Mouse (Mus musculus) heart, adult 18-20 months (tissue): ENCODE data around the gene Cntn3. TPM values are rescaled to one million over a fixed set of nuclear protein-coding genes. Genes with fewer than 3 reads are reported as not detected.

ENCODE experiments used
- DNase-seq, 2 experiments: peaks; one replicate each; pipeline ENCODE4 v3.0.0; 2021 to 2022; ENCODE audit warnings: mixed read lengths in 1 of 2
- total RNA-seq, 2 experiments: library from RNA; stranded (reverse); gene quantifications; 2 replicates each; pipeline ENCODE4 v1.2.3; 2021

Cntn3 gene
- total RNA-seq, 2 experiments from 2014 or later: 0.13 TPM; not detected in 1

GRCm38 (mm10) chr6:102478320-102479080 is 94.4 kb downstream of the Cntn3 start:
- DNase-seq: no peak

- DNase-seq: no peak
These were observed 134.5 kb downstream of the Cntn3 start for GRCm38 (mm10) chr6:102438353-102438752.

DNA sequence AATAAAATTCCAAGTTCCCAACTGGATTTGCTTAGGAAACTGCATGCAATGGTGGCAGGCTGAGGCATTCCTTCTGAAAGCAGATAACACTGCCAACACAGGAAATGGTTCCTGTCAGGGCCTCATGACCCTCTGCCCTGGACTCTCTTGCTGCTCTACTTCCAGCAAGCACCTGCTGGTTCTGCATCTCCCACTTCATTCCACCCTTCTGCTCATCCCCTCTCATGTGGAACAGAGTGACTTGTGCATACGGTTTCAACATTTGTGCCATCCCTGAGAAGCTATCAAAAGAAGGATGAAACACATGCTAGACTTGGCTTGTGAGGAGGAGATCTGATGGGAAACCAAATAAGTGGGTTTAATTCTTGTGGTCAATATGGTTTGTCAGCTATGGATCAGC is 145.4 kb downstream of the Cntn3 start:
- DNase-seq: no peak

GRCm38 (mm10) chr6:102421781-102422180 is 151.1 kb downstream of the Cntn3 start:
- DNase-seq: no peak

GRCm38 (mm10) chr6:102388590-102388989 is 184.3 kb downstream of the Cntn3 start:
- no peak for DNase-seq

- DNase-seq: no peak
These were observed 200.8 kb downstream of the Cntn3 start for GRCm38 (mm10) chr6:102372112-102372511.

DNA sequence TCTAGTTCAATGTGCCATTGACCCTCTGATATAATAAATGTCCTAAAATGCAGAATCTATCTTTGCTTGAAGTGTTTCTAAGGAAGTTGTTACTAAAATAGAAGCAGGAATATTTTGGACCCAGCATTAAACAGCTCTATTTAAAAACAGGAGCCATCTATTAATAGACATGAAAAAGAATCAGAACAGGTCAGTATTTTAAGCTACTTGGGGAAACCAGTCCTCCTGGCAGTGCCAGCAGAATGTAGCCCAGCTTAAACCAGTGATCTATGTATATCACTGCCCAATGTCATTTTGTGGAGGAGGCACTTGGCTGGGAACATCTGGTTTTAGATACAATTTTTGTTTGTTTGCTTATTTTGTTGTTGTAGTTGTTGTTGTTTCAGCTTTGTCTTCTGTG is 209.0 kb downstream of the Cntn3 start:
- DNase-seq: peak in 1 of 2 experiments; percentile 32

DNA sequence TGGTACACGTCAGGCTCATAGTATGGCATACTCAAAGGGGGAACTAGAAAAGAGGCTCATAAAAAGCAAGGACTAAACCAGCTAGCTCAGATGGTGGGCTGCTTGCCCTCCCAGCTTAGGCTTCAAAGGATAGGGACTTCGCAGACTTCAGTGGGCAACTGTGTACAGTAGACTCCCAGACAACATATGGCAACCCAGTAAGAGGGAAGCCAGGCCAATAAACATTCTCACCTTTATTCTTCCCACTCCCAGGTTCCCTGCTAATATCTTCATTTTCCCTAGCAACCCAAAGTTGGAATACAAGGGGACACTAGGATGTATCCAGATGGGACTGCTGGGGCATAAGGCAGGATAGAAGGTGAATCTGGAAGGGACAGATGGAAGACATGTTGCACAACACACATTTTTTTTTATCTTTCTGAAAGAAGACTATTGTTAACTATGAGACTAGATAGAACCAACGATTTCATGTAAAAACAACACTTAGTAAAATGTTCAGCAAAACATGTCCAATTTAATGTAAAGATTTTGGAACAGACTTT is 209.5 kb downstream of the Cntn3 start:
- DNase-seq: no peak

DNA sequence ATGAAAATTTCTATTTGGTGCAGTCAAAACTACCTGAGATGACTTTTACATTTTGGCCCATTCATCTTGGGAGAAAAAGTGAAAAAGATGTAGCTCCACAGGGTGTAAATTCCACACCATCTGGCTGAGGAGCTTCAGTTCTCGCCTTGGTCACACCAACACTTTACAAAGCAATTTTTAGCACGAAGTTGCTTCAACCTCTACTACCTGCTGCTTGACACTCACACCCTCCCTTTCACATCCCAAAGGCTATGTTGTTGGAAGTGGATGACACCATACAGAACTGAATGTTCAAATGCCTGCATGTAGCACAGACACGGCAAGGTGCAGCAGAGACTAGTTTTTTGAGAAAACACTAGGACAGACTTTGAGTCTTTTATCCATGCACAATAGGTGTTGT is 240.8 kb downstream of the Cntn3 start:
- no peak for DNase-seq

- DNase-seq: no peak
These were observed 246.2 kb downstream of the Cntn3 start for GRCm38 (mm10) chr6:102326711-102327110.

DNA sequence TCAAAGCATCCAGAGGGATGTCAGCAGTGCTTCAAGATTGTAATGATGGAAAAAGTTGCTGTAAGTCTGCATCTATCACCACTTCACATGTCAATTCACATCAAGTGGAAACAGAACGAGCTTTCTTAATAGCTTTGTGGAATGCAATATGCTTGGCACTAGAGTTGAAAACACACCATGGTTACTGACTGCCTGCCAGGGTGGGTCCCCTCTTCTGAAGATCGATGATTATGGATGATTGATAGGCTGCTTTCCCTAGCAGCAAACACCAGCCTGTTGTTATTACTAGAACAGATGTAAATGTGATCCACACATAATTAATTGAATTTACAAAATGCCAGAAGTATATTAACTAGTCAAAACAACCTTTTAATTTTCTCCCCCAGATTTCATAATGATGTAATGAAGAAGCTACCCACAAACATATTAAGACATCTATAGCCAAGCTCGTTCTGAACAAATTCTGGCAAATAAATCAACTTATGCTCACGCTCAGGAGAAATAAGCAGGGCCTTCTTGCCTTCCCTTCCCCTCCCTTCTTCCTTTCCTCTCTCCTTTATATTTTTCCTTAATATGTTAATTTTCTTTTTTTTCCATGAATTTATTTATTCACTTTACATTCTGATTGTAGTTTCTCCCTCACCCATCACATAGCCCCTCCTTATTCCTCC is 250.2 kb downstream of the Cntn3 start:
- DNase-seq: no peak

GRCm38 (mm10) chr6:102319755-102320154 is 253.1 kb downstream of the Cntn3 start:
- no peak for DNase-seq

- DNase-seq: no peak
These were observed 290.0 kb downstream of the Cntn3 start for GRCm38 (mm10) chr6:102282889-102283288.

DNA sequence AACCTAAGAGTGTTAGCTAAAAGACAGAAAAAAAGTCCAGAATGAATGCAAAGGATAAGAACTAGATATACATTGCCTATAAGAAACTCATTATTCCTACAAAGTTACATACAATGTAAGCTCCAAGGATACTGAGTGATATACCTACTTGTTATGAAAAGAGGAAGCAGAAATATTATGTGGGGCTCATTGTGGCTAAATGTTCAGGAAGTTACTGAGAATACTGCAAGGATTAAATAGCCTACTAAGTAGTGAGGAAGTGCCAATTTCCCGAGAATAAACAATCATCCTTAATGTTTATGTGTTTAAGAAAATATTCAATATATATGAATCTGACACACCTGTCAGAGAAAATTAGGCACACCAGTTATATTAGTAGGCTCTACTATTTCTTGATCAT is 341.9 kb downstream of the Cntn3 start:
- no peak for DNase-seq

DNA sequence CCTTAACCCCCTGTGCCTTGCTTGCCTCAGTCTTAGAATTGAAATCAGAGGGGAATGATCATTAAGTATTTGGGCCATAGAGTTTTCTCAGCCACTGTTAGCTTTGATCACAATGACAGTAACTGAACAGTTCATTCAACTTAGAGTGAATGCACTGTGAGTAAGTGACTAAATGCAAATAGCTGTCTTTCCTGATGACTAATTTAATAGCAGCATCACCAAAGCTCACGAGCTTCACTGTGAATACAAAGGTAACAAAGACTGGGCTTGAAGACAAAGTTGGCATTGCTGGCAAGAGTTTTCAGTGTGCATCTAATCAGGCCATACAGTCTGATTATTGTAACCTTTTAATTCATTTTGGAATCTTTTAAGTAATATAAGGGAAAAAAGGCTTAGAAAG is 386.6 kb downstream of the Cntn3 start:
- no peak for DNase-seq

DNA sequence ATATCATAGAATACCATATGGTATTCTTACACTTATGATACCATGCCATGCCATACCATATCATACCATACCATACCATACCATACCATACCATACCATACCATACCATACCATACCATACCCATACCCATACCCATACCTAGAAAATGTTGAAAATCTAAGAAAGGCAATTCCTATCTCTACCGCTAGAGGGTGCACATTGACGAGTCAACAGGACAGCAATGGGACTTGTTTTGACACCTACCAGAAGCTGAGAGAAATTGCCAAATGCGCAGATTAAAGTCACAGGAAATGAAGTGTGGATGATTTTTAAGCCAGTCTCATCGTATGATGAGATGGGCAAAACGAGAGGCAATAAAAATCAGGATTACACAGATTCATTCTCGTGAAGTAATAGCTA is 402.0 kb downstream of the Cntn3 start:
- peak in 1 of 2 experiments; percentile 31 for DNase-seq

GRCm38 (mm10) chr6:102161186-102161585 is 411.7 kb downstream of the Cntn3 start:
- no peak for DNase-seq

- no peak for DNase-seq
These were observed 451.2 kb downstream of the Cntn3 start for GRCm38 (mm10) chr6:102121676-102122075.

GRCm38 (mm10) chr6:102120003-102120402 is 452.9 kb downstream of the Cntn3 start:
- DNase-seq: peak; percentile 18 to 44

- DNase-seq: no peak
These were observed 459.3 kb downstream of the Cntn3 start for GRCm38 (mm10) chr6:102113629-102114028.
